Mouse (Mus musculus): ENCODE results near the gene Slc35g3. TPM values are rescaled to one million over a fixed set of nuclear protein-coding genes. Genes with fewer than 3 reads are reported as not detected.

The Slc35g3 gene
- polyA plus RNA-seq, 1 experiment: not detected

DNA sequence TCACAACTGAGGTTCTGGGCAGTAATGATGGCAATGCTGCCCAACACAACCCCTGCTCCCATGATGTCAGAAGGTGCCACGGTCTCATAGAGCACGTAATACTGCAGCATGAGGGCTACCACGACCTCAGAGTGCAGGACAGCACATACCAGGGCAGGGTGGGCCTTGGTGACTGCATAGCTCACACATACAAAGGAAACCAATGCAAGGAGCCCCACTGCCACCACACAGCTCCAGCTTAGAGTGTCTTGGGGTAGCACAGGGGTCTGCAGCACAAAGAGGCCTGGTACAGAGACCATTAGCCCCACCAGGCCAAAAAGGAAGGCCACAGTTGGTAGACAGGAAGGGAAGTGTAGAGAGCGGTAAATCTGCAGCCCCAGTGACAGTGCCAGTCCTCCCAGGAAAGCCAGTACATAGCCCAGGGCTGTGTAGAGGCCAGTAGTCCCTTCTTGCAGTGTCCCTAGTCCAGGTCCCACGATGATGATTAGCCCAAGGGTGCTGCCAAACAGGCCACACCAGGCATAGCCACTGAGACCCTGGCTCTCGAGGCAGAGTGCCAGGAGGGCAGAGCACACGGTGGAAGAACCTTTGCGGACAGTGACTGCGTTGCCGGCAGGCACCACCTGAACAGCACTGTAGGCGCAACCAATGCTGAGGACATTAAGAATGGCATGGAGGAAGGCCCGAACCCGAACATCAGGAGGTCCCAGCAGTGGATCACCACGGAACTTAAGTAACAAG is 1.4 kb downstream of the Slc35g3 start:
- Histone ChIP-seq H3K4me3 (ENCODE audit: low read depth, low read length) (no peak overlapping the region), H3K36me3 (ENCODE audit: control insufficient read depth, insufficient read depth, low read length, poor library complexity, severe bottlenecking) (peaks cover 4% of the 10 kb centered on the region), H3K4me1 (ENCODE audit: control insufficient read depth, insufficient read depth, low read length) (peaks cover 3% of the 10 kb centered on the region), H3K9ac (ENCODE audit: low read depth, poor library complexity, severe bottlenecking) (no peak overlapping the region), H3K9me3 (replicated peaks; ENCODE audit: control insufficient read depth, insufficient read depth, low read length, poor library complexity, severe bottlenecking) (no peaks in the 10 kb centered on the region), H3K27ac (ENCODE audit: insufficient read depth, low read length) (no peak overlapping the region), H3K27me3 (ENCODE audit: control insufficient read depth, insufficient read depth, low read length, poor library complexity, severe bottlenecking) (no peaks in the 10 kb centered on the region)
- TF ChIP-seq EP300 (IDR thresholded peaks at IDR 0.05; ENCODE audit: insufficient read depth, low read depth, low read length): no peak
- TF ChIP-seq POLR2A (IDR thresholded peaks at IDR 0.05; ENCODE audit: insufficient read depth, low read length): no peak
- TF ChIP-seq CTCF (IDR thresholded peaks at IDR 0.05; ENCODE audit: low read depth, low read length): no peak

- TF ChIP-seq CTCF (IDR thresholded peaks at IDR 0.05; ENCODE audit: low read depth, low read length) (no peak), POLR2A (IDR thresholded peaks at IDR 0.05; ENCODE audit: insufficient read depth, low read length) (no peak), EP300 (IDR thresholded peaks at IDR 0.05; ENCODE audit: insufficient read depth, low read depth, low read length) (no peak)
- peak overlapping the region; percentile 92 for H3K4me3 ChIP-seq (ENCODE audit: low read depth, low read length)
- H3K4me1 ChIP-seq (ENCODE audit: control insufficient read depth, insufficient read depth, low read length): peaks cover 3% of the 10 kb centered on the region
- H3K36me3 ChIP-seq (ENCODE audit: control insufficient read depth, insufficient read depth, low read length, poor library complexity, severe bottlenecking): peaks cover 4% of the 10 kb centered on the region
- H3K9me3 ChIP-seq (replicated peaks; ENCODE audit: control insufficient read depth, insufficient read depth, low read length, poor library complexity, severe bottlenecking): no peaks in the 10 kb centered on the region
- peak overlapping the region; percentile 96 for H3K27ac ChIP-seq (ENCODE audit: insufficient read depth, low read length)
- peak overlapping the region; percentile 87 for H3K9ac ChIP-seq (ENCODE audit: low read depth, poor library complexity, severe bottlenecking)
- no peaks in the 10 kb centered on the region for H3K27me3 ChIP-seq (ENCODE audit: control insufficient read depth, insufficient read depth, low read length, poor library complexity, severe bottlenecking)
These were observed 2.6 kb downstream of the Slc35g3 start for GRCm38 (mm10) chr11:69758971-69759721.

DNA sequence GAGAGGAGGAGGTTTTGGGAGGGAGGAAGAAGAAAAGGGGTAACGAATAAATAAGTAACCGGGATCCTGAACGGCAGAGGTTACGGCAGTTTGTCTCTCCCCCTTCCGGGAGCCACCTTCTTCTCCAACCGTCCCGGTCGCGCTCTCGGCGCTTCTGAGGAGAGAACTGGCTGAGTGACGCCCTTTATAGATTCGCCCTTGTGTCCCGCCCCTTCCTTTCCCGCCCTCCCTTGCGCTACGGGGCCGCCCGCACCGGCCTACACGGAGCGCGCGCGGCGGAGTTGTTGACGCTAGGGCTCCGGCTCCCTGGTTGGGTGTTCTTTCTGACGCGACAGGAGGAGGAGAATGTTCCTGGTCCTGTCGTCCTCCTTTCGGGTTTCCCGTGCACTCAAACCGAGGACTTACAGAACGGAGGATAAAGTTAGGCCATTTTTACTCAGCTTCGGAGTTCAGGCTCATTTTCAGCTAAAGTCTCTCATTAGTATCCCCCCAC is 3.2 kb downstream of the Slc35g3 start, which contains the start of gene Polr2a:
Polr2a (minus strand) TSS at position 160 of the 493 bp plus-strand sequence.
- TF ChIP-seq EP300 (IDR thresholded peaks at IDR 0.05; ENCODE audit: insufficient read depth, low read depth, low read length): 0 out of 2 replicates have a peak, but pooled peaks have one; percentile 43
- TF ChIP-seq CTCF (IDR thresholded peaks at IDR 0.05; ENCODE audit: low read depth, low read length): no peak
- peak; percentile 100 for TF ChIP-seq POLR2A (IDR thresholded peaks at IDR 0.05; ENCODE audit: insufficient read depth, low read length)
- peaks cover 3% of the 10 kb centered on the region for H3K4me1 ChIP-seq (ENCODE audit: control insufficient read depth, insufficient read depth, low read length)
- no peaks in the 10 kb centered on the region for H3K27me3 ChIP-seq (ENCODE audit: control insufficient read depth, insufficient read depth, low read length, poor library complexity, severe bottlenecking)
- peak within 1 kb of the TSS; percentile 96 for H3K27ac ChIP-seq (ENCODE audit: insufficient read depth, low read length)
- H3K9ac ChIP-seq (ENCODE audit: low read depth, poor library complexity, severe bottlenecking): peak within 1 kb of the TSS; percentile 87
- H3K9me3 ChIP-seq (replicated peaks; ENCODE audit: control insufficient read depth, insufficient read depth, low read length, poor library complexity, severe bottlenecking): no peaks in the 10 kb centered on the region
- H3K4me3 ChIP-seq (ENCODE audit: low read depth, low read length): peak within 1 kb of the TSS; percentile 92
- peaks cover 4% of the 10 kb centered on the region for H3K36me3 ChIP-seq (ENCODE audit: control insufficient read depth, insufficient read depth, low read length, poor library complexity, severe bottlenecking)

DNA sequence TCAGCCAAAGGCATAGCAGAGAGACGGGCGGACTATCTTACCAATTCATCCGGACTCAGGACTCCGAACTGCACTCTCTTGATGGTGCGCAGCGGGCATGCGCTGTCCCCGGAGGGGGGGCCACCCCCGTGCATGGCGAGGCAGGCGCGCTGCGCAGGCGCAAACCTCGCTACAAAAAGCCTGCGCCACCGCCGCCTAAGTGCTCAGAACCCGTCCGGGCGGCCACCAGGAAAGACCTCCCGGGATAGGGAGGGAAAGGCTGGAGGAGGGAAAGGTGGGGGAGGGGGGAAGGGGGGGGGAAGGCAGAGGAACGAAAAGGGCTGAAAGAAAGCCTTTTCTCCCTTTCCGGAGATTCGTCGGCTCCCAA is 3.7 kb downstream of the Slc35g3 start:
- Histone ChIP-seq H3K27ac (ENCODE audit: insufficient read depth, low read length) (peak overlapping the region; percentile 65), H3K4me3 (ENCODE audit: low read depth, low read length) (peak overlapping the region; percentile 92), H3K36me3 (ENCODE audit: control insufficient read depth, insufficient read depth, low read length, poor library complexity, severe bottlenecking) (peaks cover 4% of the 10 kb centered on the region), H3K9me3 (replicated peaks; ENCODE audit: control insufficient read depth, insufficient read depth, low read length, poor library complexity, severe bottlenecking) (no peaks in the 10 kb centered on the region), H3K9ac (ENCODE audit: low read depth, poor library complexity, severe bottlenecking) (peak overlapping the region; percentile 87), H3K4me1 (ENCODE audit: control insufficient read depth, insufficient read depth, low read length) (peaks cover 3% of the 10 kb centered on the region), H3K27me3 (ENCODE audit: control insufficient read depth, insufficient read depth, low read length, poor library complexity, severe bottlenecking) (no peaks in the 10 kb centered on the region)
- no peak for TF ChIP-seq EP300 (IDR thresholded peaks at IDR 0.05; ENCODE audit: insufficient read depth, low read depth, low read length)
- TF ChIP-seq POLR2A (IDR thresholded peaks at IDR 0.05; ENCODE audit: insufficient read depth, low read length): no peak
- TF ChIP-seq CTCF (IDR thresholded peaks at IDR 0.05; ENCODE audit: low read depth, low read length): no peak

DNA sequence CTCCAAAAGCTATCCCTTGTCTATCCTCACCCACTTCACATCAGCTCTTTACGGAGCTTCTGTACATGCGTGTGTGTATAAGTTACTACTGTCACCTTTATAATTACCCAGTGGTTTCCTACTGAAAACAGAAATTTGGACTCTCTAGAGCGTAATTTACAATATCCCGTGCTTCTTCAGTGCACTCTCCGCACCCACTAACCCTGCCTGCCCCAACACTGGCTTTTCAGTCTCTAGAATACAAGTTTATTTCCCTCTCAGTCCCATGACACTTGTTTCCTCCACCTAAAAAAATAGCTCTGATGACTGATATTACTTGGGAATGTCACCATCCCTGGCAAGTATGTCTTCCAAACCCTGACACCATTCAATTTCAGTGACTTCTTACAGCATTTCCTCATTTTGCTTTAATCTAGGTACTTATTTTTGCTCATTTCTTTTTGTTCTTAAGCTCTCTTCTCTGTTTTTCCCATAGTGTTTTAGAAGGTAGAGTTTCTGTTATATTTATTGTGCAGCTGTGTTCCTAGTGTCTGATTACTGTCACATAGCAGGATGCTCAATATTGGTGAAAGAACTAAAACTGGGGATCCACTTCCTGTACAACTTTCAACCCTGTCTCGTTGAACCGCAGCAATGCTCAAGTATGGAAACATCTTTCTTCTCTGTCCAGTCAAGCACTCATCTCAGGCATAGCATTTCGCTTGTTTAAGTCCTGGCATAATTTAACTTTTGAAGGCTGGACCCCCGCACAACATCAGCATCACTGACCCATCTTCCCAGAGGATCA is 4.3 kb downstream of the Slc35g3 start:
- H3K36me3 ChIP-seq (ENCODE audit: control insufficient read depth, insufficient read depth, low read length, poor library complexity, severe bottlenecking): peaks cover 10% of the 10 kb centered on the region
- H3K27me3 ChIP-seq (ENCODE audit: control insufficient read depth, insufficient read depth, low read length, poor library complexity, severe bottlenecking): no peaks in the 10 kb centered on the region
- peak overlapping the region; percentile 92 for H3K4me3 ChIP-seq (ENCODE audit: low read depth, low read length)
- H3K9ac ChIP-seq (ENCODE audit: low read depth, poor library complexity, severe bottlenecking): peak overlapping the region; percentile 87
- H3K27ac ChIP-seq (ENCODE audit: insufficient read depth, low read length): peak overlapping the region; percentile 49
- H3K4me1 ChIP-seq (ENCODE audit: control insufficient read depth, insufficient read depth, low read length): peaks cover 3% of the 10 kb centered on the region
- H3K9me3 ChIP-seq (replicated peaks; ENCODE audit: control insufficient read depth, insufficient read depth, low read length, poor library complexity, severe bottlenecking): no peaks in the 10 kb centered on the region
- TF ChIP-seq CTCF (IDR thresholded peaks at IDR 0.05; ENCODE audit: low read depth, low read length): no peak
- no peak for TF ChIP-seq POLR2A (IDR thresholded peaks at IDR 0.05; ENCODE audit: insufficient read depth, low read length)
- no peak for TF ChIP-seq EP300 (IDR thresholded peaks at IDR 0.05; ENCODE audit: insufficient read depth, low read depth, low read length)

All from ES-Bruce4 (cell line).